In genomic region chr9:119266121-119266395, GRCm38 (mm10) we compare ENCODE assay signal across 24 mouse cellular contexts. TPM values are rescaled to one million over a fixed set of nuclear protein-coding genes. Genes with fewer than 3 reads are reported as not detected.
DNase-seq lines count a peak whose midpoint lies in the region; TF ChIP-seq lines count a peak whose summit lies in the region.
"Not testable (repeated sequence)": the region's sequence is repeated elsewhere in the genome, so short reads cannot be mapped to it uniquely, and the experiment has no call there.
"Had no signal": no experiment of that assay in that cellular context is flagged by ENCODE, and none has a peak within 500 bp of the region (broad histone marks: within the 10 kb centered on the region; RNA-seq: fewer than 3 reads in every experiment).

No protein-coding gene starts in this region.

- in situ Hi-C loops in CH12.LX (cut with MboI; ENCODE audit: low pct_ligation_motif_present, low pct_unique_long_range_greater_than_20kb, low sequenced_read_pairs), result not testable (repeated sequence)

- not testable (repeated sequence) for H3K9me3 ChIP-seq in CH12.LX (replicated peaks; ENCODE audit: low read length)

- H3K4me2 ChIP-seq in CH12.LX (ENCODE audit: insufficient read depth, low read depth, poor library complexity, severe bottlenecking), result not testable (repeated sequence)

- H3K4me3 ChIP-seq in CH12.LX (replicated peaks in 1 of 3; ENCODE audit: low read depth in 2 of 3, low read length in 2 of 3, poor library complexity in 1 of 3); embryonic fibroblast, embryonic 13.5 days (ENCODE audit: insufficient read depth, low read length): not testable (repeated sequence)

- TF ChIP-seq POLR2A in CH12.LX (IDR thresholded peaks at IDR 0.05; ENCODE audit: low read depth, low read length); embryonic fibroblast, embryonic 13.5 days (IDR thresholded peaks at IDR 0.05; ENCODE audit: low read depth, low read length): not testable (repeated sequence)

- peak; percentile 98; the same call in 1 of the 2 replicates for TF ChIP-seq EP300 in CH12.LX (IDR thresholded peaks at IDR 0.05; ENCODE audit: low read length)

- H3K79me2 ChIP-seq in CH12.LX (replicated peaks; ENCODE audit: control insufficient read depth, extremely low read depth, insufficient read depth, poor library complexity, severe bottlenecking), result not testable (repeated sequence)

- H3K4me1 ChIP-seq in CH12.LX (ENCODE audit: control insufficient read depth in 1 of 2, insufficient read depth in 2 of 2), result peaks cover 31 to 81% of the 10 kb centered on the region in 2 experiments
- H3K4me1 ChIP-seq in embryonic fibroblast, embryonic 13.5 days (ENCODE audit: control insufficient read depth, insufficient read depth, low read length), result not testable (repeated sequence)

- TF ChIP-seq CTCF in CH12.LX (conservative IDR thresholded peaks at IDR 0.05 in 1 of 2, IDR thresholded peaks at IDR 0.05 in 1 of 2; ENCODE audit: low read depth in 2 of 2, low read length in 2 of 2); embryonic fibroblast, embryonic 13.5 days (IDR thresholded peaks at IDR 0.05; ENCODE audit: borderline replicate concordance, insufficient read depth, low read length): not testable (repeated sequence)

- DNase-seq in 3134 (ENCODE audit: extremely low read depth, insufficient read length, low spot score) (peak; percentile 33), 416B (ENCODE audit: low read depth) (peak; percentile 20), CH12.LX (ENCODE audit: extremely low read depth) (peak; percentile 70)
- peak; percentile 39 for DNase-seq in CD4-positive helper T cell, adult 2 months (ENCODE audit: low read depth, low spot score)
- peak; percentile 13 to 40 for DNase-seq in adrenal gland, adult (ENCODE audit: inconsistent age in 2 of 2, low spot score in 1 of 2)
- DNase-seq in heart, adult 11 months, result peak; percentile 77
- DNase-seq in induced T-regulatory cell, adult 2 months (ENCODE audit: low read depth), result peak; percentile 68

- not testable (repeated sequence) for H3K9ac ChIP-seq in CH12.LX (ENCODE audit: insufficient read depth, low read depth)

- H3K36me3 ChIP-seq in CH12.LX (replicated peaks in 1 of 2; ENCODE audit: control insufficient read depth in 1 of 2, insufficient read depth in 1 of 2, low read length in 1 of 2), result peaks cover 10 to 42% of the 10 kb centered on the region in 2 experiments

- peak overlapping the region; percentile 54 for H3K27ac ChIP-seq in CH12.LX (ENCODE audit: insufficient read depth, low read depth)
- H3K27ac ChIP-seq in embryonic fibroblast, embryonic 13.5 days (ENCODE audit: insufficient read depth, low read length), result peak overlapping the region; percentile 48

- dilution Hi-C loops in CH12.LX (cut with MboI; ENCODE audit: extremely low pct_ligation_motif_present, extremely low pct_unique_long_range_greater_than_20kb, low sequenced_read_pairs), result not testable (repeated sequence)

- not testable (repeated sequence) for TF ChIP-seq RAD21 in CH12.LX (IDR thresholded peaks at IDR 0.05; ENCODE audit: low read depth, low read length)

- H3K27me3 ChIP-seq in CH12.LX (replicated peaks), result not testable (repeated sequence)

TF ChIP-seq in CH12.LX, 34 proteins besides CTCF, POLR2A, EP300 and RAD21:
- TF ChIP-seq CHD2 (IDR thresholded peaks at IDR 0.05; ENCODE audit: low read length), result 0 out of 2 replicates have a peak, but pooled peaks have one; percentile 89
- peak; percentile 89 for TF ChIP-seq ETS1 (conservative IDR thresholded peaks at IDR 0.05; ENCODE audit: low read depth, low read length)
- TF ChIP-seq UBTF (IDR thresholded peaks at IDR 0.05; ENCODE audit: low read depth, low read length), result peak; percentile 14; the same call in 1 of the 2 replicates
- peak; percentile 89 for TF ChIP-seq TCF12 (IDR thresholded peaks at IDR 0.05; ENCODE audit: low read depth, low read length)
- peak; percentile 98 for TF ChIP-seq RCOR1 (conservative IDR thresholded peaks at IDR 0.05; ENCODE audit: low read depth, low read length)
- TF ChIP-seq MEF2A (IDR thresholded peaks at IDR 0.05; ENCODE audit: borderline replicate concordance, low read depth, low read length), result peak; percentile 92; the same call in 1 of the 2 replicates
- peak; percentile 36; the same call in 1 of the 2 replicates for TF ChIP-seq MAX (IDR thresholded peaks at IDR 0.05; ENCODE audit: low read length)

RNA-seq across cellular contexts. Expression of gene Oxsr1, which starts 56.2 kb away (rescaled TPM):
- total RNA-seq in CH12.LX (2012; rRNA removed) (22.1 and 26.3 TPM in 2 replicates), CH12.LX (2014; rRNA removed) (36.1 and 41.2 TPM in 2 replicates)
- 31.7 and 33.3 TPM in 2 replicates for polyA plus RNA-seq in CH12.LX (2012; ENCODE audit: insufficient read length, low read depth)
- polyA plus RNA-seq in embryonic fibroblast, embryonic 13.5 days (2011; ENCODE audit: insufficient read length, low read depth, missing spikeins), result 53.8 and 56.0 TPM in 2 replicates

RNA-seq across cellular contexts. Expression of gene Slc22a13, which starts 57.2 kb away (rescaled TPM):
- total RNA-seq in CH12.LX (2012; rRNA removed) (not detected in 2 replicates), CH12.LX (2014; rRNA removed) (not detected in 2 replicates)
- polyA plus RNA-seq in CH12.LX (2012; ENCODE audit: insufficient read length, low read depth), result not detected in 2 replicates
- not detected in 2 replicates for polyA plus RNA-seq in embryonic fibroblast, embryonic 13.5 days (2011; ENCODE audit: insufficient read length, low read depth, missing spikeins)
- total RNA-seq: adrenal gland, adult 2 months; adrenal gland, postnatal 10 days; adrenal gland, postnatal 25 days; MEL had no signal
- polyA plus RNA-seq: activated CD4-positive, CD25-positive, alpha-beta regulatory T cell, adult 4 months; adrenal gland, adult 2 months; CD4-positive, CD25-positive, alpha-beta regulatory T cell, adult 4 months; cerebellum, adult 2 months; cortical plate, adult 2 months; embryonic facial prominence, embryonic 10.5 days; embryonic facial prominence, embryonic 12.5 days; embryonic facial prominence, embryonic 14.5 days; erythroblast, embryonic 14.5 days; forebrain, embryonic 10.5 days; forebrain, embryonic 12.5 days; forebrain, embryonic 14.5 days; frontal cortex, adult 2 months had no signal

Comparison
In these comparisons a context has a peak if more than half of its experiments do, and no peak if none do; other contexts are left out.
1. DNase-seq: peak in every context shown above with its lines; median percentile 77 in heart, adult 11 months; 70 in CH12.LX; 68 in induced T-regulatory cell, adult 2 months; 39 in CD4-positive helper T cell, adult 2 months; 33 in 3134; 26 in adrenal gland, adult; 20 in 416B.